Mouse (Mus musculus) cerebellum, postnatal 25 days (tissue): Measurements from ENCODE around the gene Srm.

Experiments used
- DNase-seq, 2 experiments: peaks; one replicate each; pipeline ENCODE4 v3.0.0; 2021; ENCODE audit warnings: mixed read lengths in 2 of 2

Srm gene

DNA sequence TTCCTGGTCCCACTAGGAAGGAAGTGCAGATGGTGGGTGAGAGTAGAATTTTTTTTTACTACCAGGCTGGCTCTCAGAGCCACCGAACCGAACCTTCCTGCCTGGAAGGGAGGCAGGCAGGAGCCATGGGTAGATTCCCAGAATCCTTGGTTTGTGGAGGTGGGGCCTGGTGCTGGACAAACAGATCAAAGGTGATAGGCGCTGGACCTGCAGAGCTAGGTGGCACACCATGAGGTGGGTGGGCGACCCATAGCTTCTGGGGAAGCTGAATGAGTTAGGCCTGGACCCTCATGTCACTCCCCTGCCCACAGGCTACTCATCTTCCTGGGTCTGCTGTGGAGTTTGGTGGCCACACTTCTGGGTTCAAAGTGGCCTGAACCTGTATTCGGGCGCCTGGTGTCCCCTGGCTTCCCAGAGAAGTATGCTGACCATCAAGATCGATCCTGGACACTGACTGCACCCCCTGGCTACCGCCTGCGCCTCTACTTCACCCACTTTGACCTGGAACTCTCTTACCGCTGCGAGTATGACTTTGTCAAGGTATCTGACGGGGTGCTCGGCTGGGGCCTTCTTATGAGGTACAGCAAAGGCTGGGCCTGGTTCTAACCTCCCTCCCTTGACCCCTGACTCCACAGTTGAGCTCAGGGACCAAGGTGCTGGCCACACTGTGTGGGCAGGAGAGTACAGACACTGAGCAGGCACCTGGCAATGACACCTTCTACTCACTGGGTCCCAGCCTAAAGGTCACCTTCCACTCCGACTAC lies 11.2 kb downstream of the Srm start, which contains the start of gene Masp2:
Masp2 (plus strand) TSS at position 198 of the 764 bp plus-strand sequence.
- DNase-seq, result no peak

DNA sequence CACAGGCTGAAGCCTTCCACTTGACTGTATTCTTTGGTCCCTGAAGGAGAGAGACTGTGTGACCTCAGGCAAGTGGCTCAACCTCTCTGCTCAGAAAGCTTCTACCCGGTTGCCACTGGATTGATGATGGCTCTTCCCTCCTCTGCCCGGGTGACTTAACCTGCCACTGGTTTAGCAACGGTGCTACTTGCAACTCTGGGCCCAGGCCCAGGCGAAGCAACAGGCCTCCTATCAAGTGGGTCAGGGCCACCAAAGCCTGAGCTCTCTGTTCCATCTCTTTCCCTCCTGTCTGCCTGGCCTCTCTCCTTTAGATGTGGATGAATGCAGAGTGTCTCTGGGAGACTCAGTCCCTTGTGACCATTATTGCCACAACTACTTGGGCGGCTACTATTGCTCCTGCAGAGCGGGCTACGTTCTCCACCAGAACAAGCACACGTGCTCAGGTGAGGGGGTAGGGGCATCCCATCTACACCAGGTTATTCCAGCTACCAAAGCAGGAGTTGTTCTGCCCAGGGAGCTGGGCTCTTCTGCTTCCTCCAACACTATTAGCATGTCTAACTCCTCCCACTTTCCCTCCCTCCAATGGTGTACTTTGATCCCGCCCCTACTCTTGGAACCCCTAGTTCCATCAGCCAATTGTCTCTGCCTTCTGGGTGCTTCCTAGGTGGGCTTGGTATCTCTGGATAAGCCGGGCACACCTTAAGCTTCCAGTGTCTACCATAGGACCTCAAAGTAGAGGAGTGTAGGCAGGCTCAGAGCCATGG lies 12.3 kb downstream of the Srm start:
- no peak for DNase-seq

DNA sequence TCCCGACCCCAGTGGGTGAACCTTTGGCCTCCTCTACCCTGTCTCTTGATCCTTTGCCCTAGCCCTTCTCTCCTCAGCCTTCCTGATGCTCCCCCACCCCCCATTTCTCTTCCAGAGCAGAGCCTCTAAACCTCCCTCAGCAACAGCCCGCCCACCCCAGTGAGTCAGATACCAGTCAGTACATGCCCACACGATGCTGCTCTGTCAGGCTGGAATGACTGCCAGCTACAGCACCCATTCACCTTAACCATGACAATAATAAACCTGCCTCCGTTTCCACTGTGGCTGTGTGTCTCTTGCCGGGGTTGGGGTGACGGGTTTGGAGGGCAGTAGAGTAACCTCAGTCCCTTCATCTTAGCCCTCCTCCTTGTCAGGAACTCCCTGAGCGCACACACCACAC lies 12.8 kb downstream of the Srm start:
- no peak for DNase-seq

- peak; percentile 71 to 84 for DNase-seq
Observed at GRCm38 (mm10) chr4:148604541-148605165, 13.3 kb downstream of the Srm start.

GRCm38 (mm10) chr4:148607758-148608157 lies 16.5 kb downstream of the Srm start:
- peak; percentile 76 to 89 for DNase-seq

DNA sequence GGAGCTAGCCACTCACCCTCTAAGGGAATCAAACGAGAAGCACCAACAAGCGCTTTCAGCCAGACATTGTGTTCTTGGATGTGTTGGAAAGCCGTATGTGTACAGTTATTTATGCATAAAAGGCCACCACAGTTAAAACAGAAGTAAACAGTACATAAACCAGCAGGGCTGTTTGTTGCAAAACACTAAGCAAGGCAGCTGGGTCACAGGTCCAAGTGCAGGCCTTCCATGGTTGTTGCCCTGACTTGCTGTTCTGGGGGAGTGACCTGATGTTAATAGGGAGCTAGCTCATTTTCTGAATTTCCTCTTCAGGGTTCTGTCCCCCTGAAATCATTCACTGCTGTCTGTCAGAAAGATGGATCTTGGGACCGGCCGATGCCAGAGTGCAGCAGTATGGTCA lies 18.5 kb downstream of the Srm start:
- DNase-seq, result no peak

DNA sequence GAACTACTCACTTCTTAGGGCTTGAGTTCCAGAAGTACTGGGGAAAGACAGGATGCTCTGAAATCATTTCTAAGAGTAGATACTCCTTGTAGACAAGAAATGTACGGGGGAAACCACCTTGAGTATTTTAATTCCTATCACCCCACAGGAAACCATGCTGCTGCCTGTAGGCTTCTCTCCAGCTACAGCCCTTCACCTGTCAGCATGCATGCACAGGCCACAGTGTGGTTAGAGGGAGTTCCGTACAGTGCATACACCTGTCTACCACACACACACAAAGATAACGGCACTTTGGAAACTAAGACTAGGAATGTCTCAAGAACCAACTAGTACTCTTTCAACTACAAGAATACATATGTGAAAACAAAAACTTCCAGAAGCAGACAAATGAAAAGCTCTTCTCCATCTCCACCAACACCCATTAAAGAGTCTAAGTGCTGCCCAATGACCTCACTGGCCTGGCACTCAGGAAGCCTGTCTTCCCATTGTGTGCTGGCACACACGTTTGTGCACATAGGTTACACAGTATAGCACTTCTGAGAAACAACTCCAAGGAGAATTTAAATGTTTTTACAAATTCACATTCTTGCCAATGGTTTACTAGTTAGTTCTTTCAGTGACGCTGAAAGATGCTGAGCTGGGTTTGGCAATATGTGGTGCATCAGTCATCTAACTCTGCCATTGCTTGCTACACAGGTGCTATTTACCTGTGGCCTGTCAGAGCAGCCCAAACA lies 19.5 kb downstream of the Srm start:
- DNase-seq, result no peak

DNA sequence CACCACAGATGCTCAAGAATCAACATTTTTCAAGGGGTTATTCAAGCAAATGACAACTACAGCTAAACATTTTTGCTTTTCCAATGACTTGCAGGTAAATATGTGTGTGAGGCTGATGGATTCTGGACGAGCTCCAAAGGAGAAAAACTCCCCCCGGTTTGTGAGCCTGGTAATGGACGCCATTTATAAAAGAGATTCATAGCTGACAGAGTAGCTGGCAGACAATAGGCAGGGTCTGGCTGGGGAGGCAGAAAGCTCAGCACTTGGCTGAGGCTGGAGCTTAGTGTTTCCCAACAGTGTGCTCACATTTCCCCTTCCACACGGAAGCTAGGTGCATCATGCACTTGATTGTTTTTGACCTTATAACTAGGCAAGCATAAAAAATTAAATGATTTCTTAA lies 21.3 kb downstream of the Srm start:
- no peak for DNase-seq

- DNase-seq, result no peak
Observed at GRCm38 (mm10) chr4:148613738-148614137, 22.4 kb downstream of the Srm start.

- DNase-seq, result no peak
Observed at GRCm38 (mm10) chr4:148619805-148620204, 28.5 kb downstream of the Srm start.

- no peak for DNase-seq
Observed at GRCm38 (mm10) chr4:148620718-148621117, 29.4 kb downstream of the Srm start.

GRCm38 (mm10) chr4:148622485-148622884 lies 31.2 kb downstream of the Srm start:
- DNase-seq, result no peak

- no peak for DNase-seq
Observed at GRCm38 (mm10) chr4:148623609-148624008, 32.3 kb downstream of the Srm start.

GRCm38 (mm10) chr4:148625010-148625409 lies 33.7 kb downstream of the Srm start:
- DNase-seq, result no peak

DNA sequence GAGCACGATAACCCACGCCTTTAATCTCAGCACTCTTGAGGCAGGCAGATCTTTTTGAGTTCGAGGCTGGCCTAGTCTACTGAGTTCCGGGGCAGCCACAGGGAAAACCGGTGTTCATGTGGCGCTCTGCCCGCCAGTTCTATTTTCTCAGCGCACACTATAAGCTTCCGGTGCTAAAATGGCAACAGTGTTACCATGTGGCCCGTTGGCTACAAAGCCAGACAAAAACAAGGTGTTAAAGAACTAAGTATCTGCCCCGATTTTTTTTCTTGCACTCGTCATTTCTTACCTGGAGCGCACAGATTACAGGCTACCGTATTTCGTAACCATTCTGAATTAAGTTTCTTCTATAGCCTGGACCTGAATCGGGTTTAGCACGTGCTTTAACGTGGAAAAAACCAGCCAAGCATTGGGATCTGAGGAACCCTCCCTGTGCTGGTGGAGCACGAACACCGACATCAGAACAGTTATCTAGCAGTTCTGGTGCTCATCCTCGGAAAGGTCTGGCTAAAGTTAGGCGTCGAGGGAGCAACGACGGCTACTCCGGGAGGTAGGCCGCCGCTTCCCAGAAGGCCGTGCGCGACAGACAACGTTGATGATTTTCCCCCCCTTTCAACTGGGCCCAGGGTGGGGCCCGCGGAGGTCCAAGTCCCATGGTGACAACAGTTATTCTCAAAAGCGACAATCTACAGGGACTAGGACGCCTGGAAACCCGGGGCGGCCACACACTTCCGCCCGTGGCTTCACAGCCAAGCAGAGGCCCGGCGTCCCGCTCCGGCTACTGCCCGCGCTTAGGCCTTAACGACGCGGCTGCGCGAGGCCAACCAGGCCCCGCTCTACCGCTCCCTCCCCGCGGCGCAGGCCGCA lies 34.7 kb downstream of the Srm start:
- DNase-seq, result peak in 1 of 2 experiments; percentile 65

- peak; percentile 96 to 99 for DNase-seq
Observed at GRCm38 (mm10) chr4:148626623-148627185, 35.4 kb downstream of the Srm start, which contains the start of gene Tardbp. Gene Tardbp (minus strand): TSS chr4:148627019.

DNA sequence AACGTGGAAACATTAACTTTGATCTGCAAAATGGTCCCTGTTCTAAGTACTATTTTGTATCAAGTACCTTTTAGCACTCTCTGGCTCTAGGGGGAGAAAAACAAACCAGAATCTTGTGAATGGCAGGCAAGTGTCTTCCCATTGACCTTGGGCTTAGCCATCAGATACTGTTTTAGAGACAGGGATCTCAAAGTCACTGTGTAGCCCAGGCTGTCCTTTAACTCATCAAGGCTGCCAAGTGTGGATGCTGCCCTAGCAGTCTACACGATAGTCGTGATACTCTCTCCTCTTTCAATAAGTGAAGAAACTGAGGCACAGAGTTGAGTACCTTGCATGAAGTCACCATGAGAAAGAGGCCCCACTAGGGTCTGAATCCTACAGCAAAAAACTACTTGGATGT lies 35.9 kb downstream of the Srm start:
- no peak for DNase-seq

DNA sequence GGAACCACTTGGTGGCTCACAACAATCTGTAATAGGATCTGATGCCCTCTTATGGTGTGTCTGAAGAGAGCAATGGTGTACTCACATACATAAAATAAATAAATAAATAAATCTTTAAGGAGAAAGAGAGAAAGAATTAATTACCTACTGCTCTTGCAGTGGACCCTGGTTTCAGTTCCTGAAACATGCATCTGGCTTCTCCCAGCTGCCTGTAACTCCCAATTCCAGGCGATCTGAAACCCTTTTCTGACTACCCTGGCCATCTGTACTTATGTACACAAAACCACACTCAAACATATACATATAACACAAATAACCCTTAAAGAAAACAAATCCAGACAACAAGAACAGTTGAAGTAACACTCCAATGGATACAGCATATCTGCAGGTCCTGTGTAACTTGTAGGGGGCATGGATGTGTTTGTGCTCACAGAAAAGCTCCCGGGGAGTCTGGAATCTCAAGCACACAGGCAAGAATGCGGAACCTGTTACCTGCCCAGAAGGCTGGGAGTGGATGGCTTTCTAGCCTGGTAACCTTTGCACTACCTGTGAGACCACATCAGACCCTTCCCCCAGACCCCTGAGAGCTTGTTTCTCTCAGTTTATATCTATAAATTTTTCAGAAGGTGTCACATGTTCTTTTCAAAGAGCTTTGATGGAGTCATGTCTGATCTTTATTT lies 40.9 kb downstream of the Srm start:
- DNase-seq, result no peak

DNA sequence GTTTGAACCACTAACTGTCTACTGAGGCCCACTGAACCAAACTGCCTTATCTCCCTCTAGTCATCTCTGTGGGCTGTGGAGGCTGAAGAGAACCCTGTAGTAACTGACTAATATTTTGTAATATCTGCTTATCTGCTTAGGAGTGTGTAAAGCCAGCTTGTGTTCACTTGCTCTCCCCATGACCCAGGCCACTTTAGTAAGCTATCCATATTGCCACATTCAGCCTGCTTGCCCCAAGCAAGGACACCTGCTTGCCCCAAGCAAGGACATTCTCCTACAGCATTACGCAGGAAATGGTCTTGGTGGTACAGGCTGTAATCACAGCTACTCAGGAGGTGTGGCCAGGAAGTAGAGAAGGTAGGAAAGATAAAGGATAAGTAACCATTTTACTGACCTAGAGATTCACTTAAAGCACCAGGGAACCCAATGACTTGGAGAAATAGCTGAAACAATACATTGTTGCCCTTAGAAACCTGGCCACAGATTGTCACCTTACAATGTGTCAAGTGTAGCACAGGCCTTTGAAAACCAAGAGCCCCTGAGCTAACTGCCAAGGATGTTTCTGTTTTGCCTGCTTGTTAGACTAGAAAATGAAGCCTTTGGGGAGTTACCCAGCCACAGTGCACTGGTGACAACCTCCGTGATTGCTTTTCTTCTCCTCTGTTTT lies 42.2 kb downstream of the Srm start:
- no peak for DNase-seq

- no peak for DNase-seq
Observed at GRCm38 (mm10) chr4:148635309-148635708, 44.0 kb downstream of the Srm start.
